Mouse (Mus musculus): ENCODE measurements around the gene Bckdhb.

- no peak for TF ChIP-seq TAL1 (IDR thresholded peaks at IDR 0.05; ENCODE audit: low read length)
- TF ChIP-seq GATA1 (IDR thresholded peaks at IDR 0.05; ENCODE audit: low read length): no peak
These were observed 165.5 kb downstream of the Bckdhb start for GRCm38 (mm10) chr9:84090316-84091063.

Measured in erythroblast, embryonic 14.5 days (primary cell).